Mouse (Mus musculus) left cerebral cortex, adult 11 months (tissue): ENCODE measurements around the gene Man1a.

Source experiments
- DNase-seq: peaks from one replicate; pipeline ENCODE4 v3.0.0; 2022; ENCODE audit warnings: low spot score

Gene Man1a

GRCm38 (mm10) chr10:54014116-54014758, 62.2 kb downstream of the Man1a start:
- no peak for DNase-seq

GRCm38 (mm10) chr10:54013143-54013791, 63.1 kb downstream of the Man1a start:
- DNase-seq, result no peak

GRCm38 (mm10) chr10:54009154-54009553, 67.3 kb downstream of the Man1a start:
- no peak for DNase-seq

DNA sequence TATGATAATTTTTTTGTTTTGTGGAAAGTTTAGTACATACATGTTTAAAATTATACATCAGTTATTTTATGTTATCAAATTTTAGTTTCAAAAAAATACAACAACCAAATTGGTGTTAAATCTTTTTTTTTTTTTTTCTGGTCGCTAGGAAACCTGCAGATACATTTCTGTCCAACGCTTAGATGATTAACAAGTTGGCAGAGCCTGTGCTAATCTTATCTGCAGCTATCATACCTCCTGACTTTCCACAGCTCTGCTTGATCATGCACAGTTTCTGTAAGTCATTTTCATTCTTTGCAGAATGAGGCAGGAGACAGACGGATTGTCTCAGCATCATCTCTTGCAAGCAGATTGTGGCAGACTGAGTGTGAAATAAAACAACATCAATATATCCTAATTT, 69.5 kb downstream of the Man1a start:
- no peak for DNase-seq

DNA sequence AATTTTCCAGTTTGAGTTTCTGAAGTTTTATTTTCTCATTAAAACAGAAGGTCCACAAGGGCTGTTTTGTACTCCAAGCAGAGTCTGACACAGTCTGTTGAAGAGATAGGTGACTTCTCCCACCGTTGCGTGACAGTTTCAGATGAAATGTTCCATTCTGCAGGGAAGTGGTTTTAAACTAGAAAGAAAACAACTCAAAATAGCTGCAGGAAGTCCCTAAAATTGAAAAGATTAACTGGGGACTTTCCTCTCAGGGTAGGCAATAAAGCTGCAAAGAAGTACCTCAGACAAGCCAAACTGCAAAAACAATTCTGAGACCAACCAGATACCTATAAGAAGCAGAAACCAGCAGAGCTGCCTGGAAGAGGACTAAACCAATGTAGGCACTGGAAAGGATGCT, 70.6 kb downstream of the Man1a start:
- no peak for DNase-seq

DNA sequence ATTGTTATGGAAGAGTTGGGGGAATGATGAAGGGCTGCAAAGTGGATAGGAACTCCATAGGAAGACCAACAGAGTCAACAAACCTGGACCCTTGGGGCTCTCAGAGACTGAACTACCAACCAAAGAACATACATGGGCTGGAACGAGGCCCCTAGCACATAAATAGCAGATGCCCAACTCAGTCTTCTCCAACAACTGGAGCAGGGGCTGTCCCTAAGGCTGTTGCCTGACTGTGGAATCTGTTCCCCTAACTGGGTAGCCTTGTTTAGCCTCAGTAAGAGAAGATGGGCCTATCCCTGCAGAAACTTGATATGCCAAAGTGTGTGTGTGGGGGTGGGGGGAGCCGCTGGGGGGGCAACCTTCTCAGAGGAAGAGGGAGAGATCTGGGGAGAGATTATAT, 73.5 kb downstream of the Man1a start:
- DNase-seq, result no peak

- DNase-seq, result no peak
These were observed 79.1 kb downstream of the Man1a start for GRCm38 (mm10) chr10:53997301-53997700.

DNA sequence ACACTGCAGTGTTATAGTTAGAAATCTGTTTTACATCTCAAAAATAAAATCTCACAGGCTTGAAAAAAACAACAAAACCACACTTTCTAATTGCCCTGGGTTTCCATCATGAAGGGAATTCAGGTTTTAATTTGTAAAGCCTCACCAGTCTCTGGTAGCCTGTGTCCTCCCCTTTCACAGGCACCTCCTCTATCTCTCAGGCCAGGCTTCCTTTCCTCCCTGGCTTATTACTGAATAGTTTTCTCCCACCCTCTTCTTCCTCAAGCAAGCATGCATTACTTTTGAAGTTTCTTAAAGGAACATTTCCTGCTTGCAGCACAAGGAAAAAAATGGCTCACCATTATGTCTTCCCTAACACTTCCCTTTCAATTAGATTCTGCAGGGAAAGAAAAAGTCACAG, 80.2 kb downstream of the Man1a start:
- no peak for DNase-seq

GRCm38 (mm10) chr10:53994591-53994990, 81.8 kb downstream of the Man1a start:
- DNase-seq, result no peak

- no peak for DNase-seq
These were observed 86.0 kb downstream of the Man1a start for GRCm38 (mm10) chr10:53990434-53990833.

- no peak for DNase-seq
These were observed 91.5 kb downstream of the Man1a start for GRCm38 (mm10) chr10:53984894-53985293.

DNA sequence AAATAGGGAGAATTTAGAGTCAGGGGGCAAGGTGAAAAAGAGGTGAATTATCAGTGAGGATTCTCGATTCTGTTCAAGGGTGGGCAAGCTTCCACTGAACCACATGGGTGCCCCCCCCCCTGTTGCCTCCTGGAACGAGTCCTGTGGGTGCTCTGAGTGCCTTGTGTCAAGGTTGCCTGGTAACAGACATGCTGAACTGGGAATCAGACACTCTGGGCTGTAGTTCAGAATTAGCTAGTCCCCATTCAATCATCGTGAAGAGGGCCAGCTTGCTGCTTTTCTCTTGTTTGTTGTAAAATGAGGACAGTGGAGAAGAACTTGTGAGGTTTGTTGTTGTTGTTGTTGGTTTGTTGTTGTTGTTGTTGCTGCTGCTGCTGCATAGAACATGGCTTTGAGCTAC, 92.3 kb downstream of the Man1a start:
- no peak for DNase-seq

- peak; percentile 11 for DNase-seq
These were observed 97.8 kb downstream of the Man1a start for GRCm38 (mm10) chr10:53978647-53979046.

- no peak for DNase-seq
These were observed 102.2 kb downstream of the Man1a start for GRCm38 (mm10) chr10:53974180-53974579.

- no peak for DNase-seq
These were observed 116.7 kb downstream of the Man1a start for GRCm38 (mm10) chr10:53959759-53960158.

GRCm38 (mm10) chr10:53941597-53941996, 134.8 kb downstream of the Man1a start:
- no peak for DNase-seq

- no peak for DNase-seq
These were observed 138.2 kb downstream of the Man1a start for GRCm38 (mm10) chr10:53938199-53938598.

DNA sequence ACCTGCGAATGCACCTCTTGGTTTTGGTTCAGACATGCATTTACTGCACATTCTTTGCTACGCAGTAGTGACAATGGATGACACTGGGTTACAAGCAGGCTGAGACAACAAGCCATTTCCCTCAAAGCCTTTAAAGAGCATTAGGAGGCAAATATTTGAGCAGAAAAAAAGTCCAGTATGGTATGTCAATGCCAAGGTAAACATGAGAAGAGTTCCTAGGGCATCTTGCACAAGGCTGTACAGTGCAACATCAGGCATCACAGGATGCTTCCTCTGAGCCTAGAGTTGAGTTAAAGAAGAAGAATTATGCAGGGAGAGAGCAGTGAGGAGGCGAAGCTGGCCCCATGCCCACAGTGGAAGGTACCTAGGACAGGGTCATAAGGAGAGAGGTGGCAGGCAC, 140.3 kb downstream of the Man1a start:
- no peak for DNase-seq

GRCm38 (mm10) chr10:53929722-53930500, 146.5 kb downstream of the Man1a start:
- DNase-seq, result no peak

DNA sequence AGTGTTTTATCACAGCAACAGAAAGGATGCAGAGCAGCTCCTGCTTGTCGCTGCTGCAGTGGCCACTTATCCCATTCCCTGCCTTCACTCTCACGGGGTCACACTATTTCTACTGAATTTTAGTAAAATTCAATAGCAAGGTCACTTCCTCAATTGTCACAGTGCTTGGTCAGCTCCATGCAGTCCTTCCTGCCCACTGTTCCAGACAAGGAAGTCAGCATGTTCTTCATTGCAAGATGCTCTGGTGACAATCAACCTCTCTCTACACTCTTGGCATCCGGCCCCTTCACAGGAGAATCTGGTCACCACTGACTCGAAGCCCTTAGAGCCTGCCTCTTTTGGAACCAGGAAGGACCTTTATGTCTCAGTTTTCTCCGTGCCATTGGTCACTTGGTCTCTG, 148.5 kb downstream of the Man1a start:
- no peak for DNase-seq

- no peak for DNase-seq
These were observed 151.0 kb downstream of the Man1a start for GRCm38 (mm10) chr10:53925456-53925855.

- DNase-seq, result no peak
These were observed 154.2 kb downstream of the Man1a start for GRCm38 (mm10) chr10:53922236-53922635.

GRCm38 (mm10) chr10:53917517-53917916, 158.9 kb downstream of the Man1a start:
- no peak for DNase-seq
